In the genomic region with DNA sequence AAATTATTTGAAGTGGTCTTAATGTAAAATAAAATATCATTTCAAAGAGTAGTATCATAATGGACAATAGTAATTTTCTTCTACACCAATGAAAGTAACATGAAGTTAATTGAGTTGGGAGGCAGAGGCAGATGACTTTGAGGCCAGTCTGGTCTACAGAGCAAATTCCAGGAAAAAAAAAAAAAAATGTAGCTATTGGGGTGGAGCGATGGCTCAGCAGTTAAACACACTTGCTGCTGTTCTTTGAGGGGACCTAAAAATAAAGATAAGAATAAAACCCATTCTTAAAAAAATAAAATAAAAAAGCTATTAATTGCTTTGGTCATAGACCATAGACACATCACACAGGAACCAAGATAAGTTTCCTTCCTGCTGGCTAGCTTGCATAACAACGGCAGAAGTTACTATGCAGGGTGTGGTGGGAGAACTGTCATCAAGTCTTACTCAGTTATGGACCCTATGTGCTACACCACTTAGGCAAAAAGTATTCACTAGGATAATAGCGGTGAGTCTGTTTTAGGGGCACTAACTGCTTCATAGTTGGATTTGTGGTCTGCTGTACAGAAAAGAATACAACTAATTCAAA, we compare ENCODE assay signal across 29 mouse cellular contexts. TPM values are rescaled to one million over a fixed set of nuclear protein-coding genes. Genes with fewer than 3 reads are reported as not detected.
DNase-seq lines count a peak whose midpoint lies in the region; ATAC-seq and TF ChIP-seq lines count a peak whose summit lies in the region.
"Had no signal": no experiment of that assay in that cellular context is flagged by ENCODE, and none has a peak within 500 bp of the region (broad histone marks: within the 10 kb centered on the region; RNA-seq: fewer than 3 reads in every experiment).

No protein-coding gene starts in this region.

- H3K27me3 ChIP-seq in G1E (ENCODE audit: insufficient read depth, low read length): no peaks in the 10 kb centered on the region
- H3K27me3 ChIP-seq in megakaryocyte, embryonic 14.5 days (replicated peaks): no peaks in the 10 kb centered on the region
- H3K27me3 ChIP-seq: embryonic facial prominence, embryonic 13.5 days; forebrain, embryonic 12.5 days; forebrain, embryonic 15.5 days; heart, embryonic 13.5 days had no signal

- H3K4me1 ChIP-seq in G1E (ENCODE audit: insufficient read depth, low read depth, low read length): peaks cover 12% of the 10 kb centered on the region
- peaks cover 25% of the 10 kb centered on the region for H3K4me1 ChIP-seq in megakaryocyte, embryonic 14.5 days
- H3K4me1 ChIP-seq: embryonic facial prominence, embryonic 10.5 days; embryonic facial prominence, embryonic 13.5 days; forebrain, embryonic 12.5 days; forebrain, embryonic 15.5 days; heart, embryonic 10.5 days; heart, embryonic 13.5 days had no signal

- peak; percentile 63 for ATAC-seq in G1E (ENCODE audit: extremely low read depth, insufficient number of reproducible peaks, low FRiP score, poor library complexity, severe bottlenecking)
- ATAC-seq in common myeloid progenitor, adult 5-6 weeks (replicated peaks; ENCODE audit: low read depth, poor library complexity, severe bottlenecking): peak; percentile 99
- ATAC-seq: activated CD4-positive, CD25-positive, alpha-beta regulatory T cell, adult 4 months; CD4-positive, CD25-positive, alpha-beta regulatory T cell, adult 4 months; forebrain, embryonic 15.5 days; hindbrain, postnatal 0 days; inflammation-experienced regulatory T-cells, adult 6 months had no signal

- intact Hi-C loops in left cerebral cortex, adult 2 months (cut with DNase I): no loop called here
- intact Hi-C loops in left cerebral cortex, postnatal 4 days (cut with DNase I): loop anchor here (10.0 kb wide), 1 partner anchor 579 kb away; no protein-coding TSS in a partner anchor

- TF ChIP-seq CTCF in G1E (IDR thresholded peaks at IDR 0.05; ENCODE audit: low read depth, low read length): no peak
- no peak for TF ChIP-seq CTCF in left cerebral cortex, adult 2 months (IDR thresholded peaks at IDR 0.05)

- DNase-seq in G1E (ENCODE audit: low spot score): no peak
- no peak for DNase-seq in T-cell, adult 2 months (ENCODE audit: low spot score)
- DNase-seq in cerebellum, postnatal 36 days: no peak
- no peak for DNase-seq in left cerebral cortex, adult 2 months (ENCODE audit: extremely low spot score in 1 of 2, low spot score in 2 of 2)
- DNase-seq in left cerebral cortex, postnatal 4 days: no peak
- DNase-seq: adrenal gland, adult 8-10 months; adrenal gland, postnatal 25 days; cerebellum, adult 11-12 months; cerebellum, adult 8-10 months; cerebellum, postnatal 10 days; embryo, embryonic 11 days; gastrocnemius, postnatal 25 days; heart, adult 2 months; heart, postnatal 14 days; heart, postnatal 4 days had no signal

- H3K36me3 ChIP-seq in G1E (replicated peaks): peaks cover 71% of the 10 kb centered on the region
- H3K36me3 ChIP-seq in megakaryocyte, embryonic 14.5 days (replicated peaks; ENCODE audit: low read length): peaks cover 80% of the 10 kb centered on the region

- H3K27ac ChIP-seq in left cerebral cortex, adult 2 months: no peak overlapping the region
- H3K27ac ChIP-seq: embryonic facial prominence, embryonic 10.5 days; embryonic facial prominence, embryonic 13.5 days; forebrain, embryonic 12.5 days; forebrain, embryonic 15.5 days; heart, adult 2 months; heart, embryonic 10.5 days; heart, embryonic 13.5 days; hindbrain, embryonic 14.5 days; hindbrain, postnatal 0 days had no signal

- H3K4me3 ChIP-seq in G1E (ENCODE audit: low read depth, low read length): no peak overlapping the region
- peak overlapping the region; percentile 70 for H3K4me3 ChIP-seq in megakaryocyte, embryonic 14.5 days (replicated peaks)
- H3K4me3 ChIP-seq in left cerebral cortex, adult 2 months: no peak overlapping the region
- H3K4me3 ChIP-seq: embryonic facial prominence, embryonic 10.5 days; embryonic facial prominence, embryonic 13.5 days; erythroblast, embryonic 14.5 days; forebrain, embryonic 12.5 days; forebrain, embryonic 15.5 days; heart, adult 2 months; heart, embryonic 10.5 days; heart, embryonic 13.5 days had no signal

- no peaks in the 10 kb centered on the region for H3K9me3 ChIP-seq in G1E (replicated peaks)
- H3K9me3 ChIP-seq in megakaryocyte, embryonic 14.5 days: no peaks in the 10 kb centered on the region
- H3K9me3 ChIP-seq: embryonic facial prominence, embryonic 10.5 days; embryonic facial prominence, embryonic 13.5 days; forebrain, embryonic 12.5 days; forebrain, embryonic 15.5 days; heart, embryonic 10.5 days; heart, embryonic 13.5 days had no signal

RNA-seq across cellular contexts. Expression of a gene that starts 16.6 kb away (rescaled TPM):
- total RNA-seq in G1E (2014; fragmentation: Nextera tagmentation) (259 and 280 TPM in 2 replicates), G1E (2017) (338 and 362 TPM in 2 replicates)
- 43.4 and 44.0 TPM in 2 replicates for polyA plus RNA-seq in G1E (2012)
- 290 and 309 TPM in 2 replicates for total RNA-seq in common myeloid progenitor, adult 5-6 weeks (2017)
- polyA plus RNA-seq in megakaryocyte, embryonic 14.5 days (2012; ENCODE audit: insufficient read depth, low replicate concordance): 1.8 and 21.1 TPM in 2 replicates
- total RNA-seq in left cerebral cortex, adult 2 months (2021): 10 to 100 TPM; 66.9 to 86.2 TPM
- 100 to 1,000 TPM; 129 to 141 TPM for total RNA-seq in left cerebral cortex, postnatal 4 days (2021)

RNA-seq across cellular contexts. Expression of a gene that starts 16.7 kb away (rescaled TPM):
- 43.9 and 50.9 TPM in 2 replicates for total RNA-seq in G1E (2014; fragmentation: Nextera tagmentation)
- total RNA-seq in G1E (2017): 42.7 and 48.6 TPM in 2 replicates
- polyA plus RNA-seq in G1E (2012): 8.9 and 10.6 TPM in 2 replicates
- total RNA-seq in common myeloid progenitor, adult 5-6 weeks (2017): 35.2 and 46.3 TPM in 2 replicates
- polyA plus RNA-seq in megakaryocyte, embryonic 14.5 days (2012; ENCODE audit: insufficient read depth, low replicate concordance): 13.2 and 17.2 TPM in 2 replicates
- total RNA-seq in left cerebral cortex, adult 2 months (2021): 10 to 100 TPM; 14.1 to 14.6 TPM
- 10 to 100 TPM; 15.3 to 16.0 TPM for total RNA-seq in left cerebral cortex, postnatal 4 days (2021)

RNA-seq across cellular contexts. Expression of a gene that starts 17.2 kb away (rescaled TPM):
- total RNA-seq in G1E (2014; fragmentation: Nextera tagmentation) (161 and 259 TPM in 2 replicates), G1E (2017) (22.3 and 24.1 TPM in 2 replicates)
- 28.3 and 32.9 TPM in 2 replicates for polyA plus RNA-seq in G1E (2012)
- 25.9 and 47.9 TPM in 2 replicates for total RNA-seq in common myeloid progenitor, adult 5-6 weeks (2017)
- 2.6 and 10.8 TPM in 2 replicates for polyA plus RNA-seq in megakaryocyte, embryonic 14.5 days (2012; ENCODE audit: insufficient read depth, low replicate concordance)
- total RNA-seq in left cerebral cortex, adult 2 months (2021): 10 to 100 TPM; 23.9 to 34.0 TPM
- total RNA-seq in left cerebral cortex, postnatal 4 days (2021): 10 to 100 TPM; 22.9 to 31.8 TPM

RNA-seq across cellular contexts. Expression of a gene that starts 17.4 kb away (rescaled TPM):
- total RNA-seq in G1E (2014; fragmentation: Nextera tagmentation) (1.4 and 2.8 TPM in 2 replicates), G1E (2017) (1.9 and 2.7 TPM in 2 replicates)
- polyA plus RNA-seq in G1E (2012): 0.35 and 0.40 TPM in 2 replicates
- 1.4 and 1.7 TPM in 2 replicates for total RNA-seq in common myeloid progenitor, adult 5-6 weeks (2017)
- polyA plus RNA-seq in megakaryocyte, embryonic 14.5 days (2012; ENCODE audit: insufficient read depth, low replicate concordance): 0.27 TPM in 1 of 2 replicates, not detected in the other
- 1 to 10 TPM; 1.6 to 1.9 TPM for total RNA-seq in left cerebral cortex, adult 2 months (2021)
- 1 to 10 TPM; 1.6 to 2.0 TPM for total RNA-seq in left cerebral cortex, postnatal 4 days (2021)
- polyA plus RNA-seq: erythroblast, embryonic 14.5 days had no signal

RNA-seq across cellular contexts. Expression of a gene that starts 35.3 kb away (rescaled TPM):
- total RNA-seq in G1E (2014; fragmentation: Nextera tagmentation) (not detected in 2 replicates), G1E (2017) (0.06 TPM in 1 of 2 replicates, not detected in the other)
- polyA plus RNA-seq in G1E (2012): not detected in 2 replicates
- total RNA-seq in common myeloid progenitor, adult 5-6 weeks (2017): 9.2 and 10.9 TPM in 2 replicates
- polyA plus RNA-seq in megakaryocyte, embryonic 14.5 days (2012; ENCODE audit: insufficient read depth, low replicate concordance): 0.47 TPM in 1 of 2 replicates, not detected in the other
- total RNA-seq in left cerebral cortex, adult 2 months (2021): under 1 TPM in 1 of 2 experiments, not detected in 1; 0.59 TPM
- under 1 TPM; 0.86 to 0.93 TPM for total RNA-seq in left cerebral cortex, postnatal 4 days (2021)
- polyA plus RNA-seq: erythroblast, embryonic 14.5 days had no signal
